Mouse (Mus musculus): ENCODE data around the gene C1ql3.

C1ql3 gene

GRCm38 (mm10) chr2:13011472-13011871 lies at the start of gene C1ql3:
Gene C1ql3, minus strand, starts transcription at chr2:13011806.
- no peak for DNase-seq

- no peak for DNase-seq
Measured at GRCm38 (mm10) chr2:13060426-13061170, 49.0 kb upstream of the C1ql3 start.

DNA sequence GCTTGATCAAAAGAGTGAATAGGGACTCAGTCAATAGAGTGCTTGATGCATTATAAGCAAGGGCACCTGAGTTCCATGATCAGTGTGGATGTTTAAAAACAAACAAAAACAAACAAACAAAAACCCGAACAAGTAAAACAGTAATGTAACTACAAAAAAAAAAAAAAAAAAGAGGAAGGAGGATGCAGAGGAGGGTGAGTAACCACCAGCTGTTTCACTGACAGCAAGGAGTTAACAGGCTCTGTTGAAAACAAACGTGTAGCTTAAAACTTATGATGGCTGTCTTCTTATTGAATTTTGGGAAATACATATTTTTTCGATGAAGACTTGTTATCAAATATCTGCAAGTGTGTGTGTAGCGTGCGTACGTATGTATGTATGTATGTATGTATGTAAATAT lies 37.0 kb upstream of the C1ql3 start:
- no peak for DNase-seq

DNA sequence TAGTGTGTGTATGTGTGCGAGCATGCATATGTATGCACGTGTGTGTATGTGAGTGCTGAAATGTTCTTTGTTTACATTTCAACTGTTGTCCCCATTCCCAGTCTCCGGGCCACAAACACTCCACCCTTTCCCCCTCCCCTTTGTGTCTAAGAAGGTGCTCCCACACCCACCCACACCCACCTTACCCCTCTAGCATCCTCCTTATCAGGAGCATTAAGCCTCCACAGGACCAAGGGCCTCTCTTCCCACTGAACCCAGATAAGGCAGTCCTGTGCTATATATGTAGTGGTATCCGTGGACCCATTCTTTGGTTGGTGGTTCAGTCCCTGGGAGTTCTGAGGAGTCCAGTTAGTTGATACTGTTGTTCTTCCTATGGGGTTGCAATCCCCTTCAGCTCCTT lies 32.9 kb upstream of the C1ql3 start:
- no peak for DNase-seq

- DNase-seq: no peak
Measured at GRCm38 (mm10) chr2:13039785-13040184, 28.2 kb upstream of the C1ql3 start.

- DNase-seq: no peak
Measured at GRCm38 (mm10) chr2:13038772-13039171, 27.2 kb upstream of the C1ql3 start.

DNA sequence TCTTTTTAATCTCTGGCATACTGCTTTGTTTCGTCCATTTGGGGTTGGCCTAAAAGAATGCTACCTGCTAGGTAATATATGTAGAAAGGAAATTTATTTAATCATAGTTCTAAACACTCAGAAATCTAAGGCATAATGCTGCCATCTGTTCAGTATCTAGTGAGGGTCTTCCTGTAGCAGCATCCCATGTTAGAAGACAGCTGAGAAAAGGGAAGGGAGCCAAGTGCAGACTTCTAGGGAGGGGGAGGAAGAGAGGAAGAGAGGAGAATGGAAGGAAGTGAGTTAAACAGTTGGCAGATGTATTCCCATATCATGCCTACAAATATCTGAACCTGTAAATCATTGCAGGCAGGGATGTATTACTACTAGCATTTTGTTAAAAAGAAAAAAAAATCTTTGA lies 7.3 kb upstream of the C1ql3 start:
- DNase-seq: no peak

DNA sequence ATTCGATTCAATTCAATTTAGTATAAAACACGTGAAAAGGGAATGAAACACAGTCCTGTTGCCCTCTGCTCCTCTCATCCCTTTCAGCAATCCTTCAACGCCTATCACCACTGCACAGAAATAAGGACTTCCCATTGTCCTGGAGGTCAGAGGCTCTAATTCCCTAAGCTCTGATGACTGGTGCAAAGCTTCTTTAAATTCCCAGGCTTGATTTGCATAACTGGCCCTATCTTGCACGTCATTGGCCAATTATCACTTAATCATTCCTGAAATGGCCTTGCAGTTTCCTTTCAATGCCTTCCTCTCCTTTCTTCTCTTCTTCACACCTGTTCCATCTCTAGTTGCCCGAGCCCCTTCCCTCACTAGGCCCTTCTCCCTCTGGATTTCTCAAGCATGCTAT lies 6.8 kb upstream of the C1ql3 start:
- DNase-seq: no peak

DNA sequence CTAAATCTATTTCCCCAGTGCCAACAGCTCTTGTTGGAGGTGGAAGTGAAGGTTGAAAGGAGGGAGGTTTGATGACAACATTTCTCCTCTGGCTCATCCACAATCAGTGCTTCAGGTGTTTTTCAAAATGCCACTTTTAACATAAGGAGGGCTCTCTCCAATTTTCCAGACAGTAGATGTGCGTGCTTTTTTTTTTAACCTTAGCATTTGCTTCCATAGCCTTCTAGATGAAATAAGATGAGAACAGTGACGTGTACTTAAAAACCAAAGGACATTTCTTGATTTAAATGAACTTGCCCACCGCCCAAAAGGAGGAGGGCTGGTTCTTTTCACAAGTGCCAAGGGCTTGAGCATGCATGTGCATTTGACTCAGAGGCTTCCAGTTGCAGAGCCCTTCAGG lies 367 bp upstream of the C1ql3 start:
- no peak for DNase-seq

DNA sequence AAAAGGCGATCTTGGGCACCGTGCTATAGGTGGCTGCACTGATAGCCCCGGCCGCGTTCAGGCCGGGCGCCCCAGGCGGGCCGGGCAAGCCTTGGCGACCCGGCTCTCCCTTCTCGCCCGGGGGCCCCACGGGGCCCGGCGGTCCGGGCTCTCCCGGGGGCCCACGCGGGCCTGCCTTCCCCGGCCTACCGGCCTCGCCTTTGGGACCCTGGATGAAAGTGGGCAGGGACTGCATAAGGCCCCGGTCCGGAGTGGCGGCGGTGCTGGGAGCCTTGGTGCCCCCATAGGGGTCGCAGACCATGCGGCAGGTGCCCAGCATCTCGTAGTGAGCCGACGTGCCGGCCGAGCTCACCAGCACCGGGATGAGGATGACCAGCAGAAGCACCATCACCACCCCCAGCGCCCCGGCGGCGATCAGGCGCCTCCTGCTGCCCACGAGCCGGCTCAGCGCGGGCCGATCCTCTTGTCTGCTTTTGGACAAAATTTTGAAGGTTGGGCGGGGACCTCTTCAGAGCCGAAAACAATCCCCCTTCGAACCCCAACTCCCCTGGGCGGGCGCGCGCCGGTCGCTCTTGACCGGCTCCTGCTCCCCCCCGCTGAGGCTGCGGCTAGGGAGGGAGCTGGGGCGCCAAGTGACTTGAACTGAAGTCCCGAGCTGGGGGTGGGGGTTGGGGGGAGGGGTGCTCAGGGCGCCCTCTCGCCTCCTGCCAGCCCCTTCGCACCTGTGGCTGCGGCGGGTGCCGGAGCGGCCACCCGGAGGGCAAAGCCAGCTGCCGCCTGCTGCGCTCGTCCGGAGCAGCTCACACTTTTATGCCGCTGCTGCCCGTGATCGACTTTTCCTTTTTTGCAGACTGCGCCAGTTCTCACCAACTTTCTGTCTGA lies 905 bp downstream of the C1ql3 start:
- peak; percentile 17 for DNase-seq

DNA sequence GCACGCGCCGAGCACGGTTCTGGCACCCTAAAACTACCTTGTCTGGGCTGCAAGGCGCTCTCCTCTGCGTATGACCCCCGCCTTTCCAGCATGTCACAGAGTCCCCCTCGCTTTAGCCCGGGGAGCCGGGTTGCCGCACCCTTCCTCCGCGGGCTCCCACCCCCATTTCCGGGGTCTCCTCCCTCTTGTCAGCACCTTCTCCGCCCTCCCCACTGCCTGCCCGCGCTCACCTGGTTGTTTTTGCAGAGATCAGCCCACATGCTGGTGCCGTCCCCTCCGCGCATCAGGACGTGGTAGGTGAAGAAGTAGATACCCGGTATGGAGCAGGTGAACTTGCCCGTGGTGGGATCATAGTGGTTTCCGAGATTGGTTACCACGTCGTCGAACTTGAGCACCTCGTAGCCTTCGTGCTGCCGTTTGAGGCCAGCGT lies 1.6 kb downstream of the C1ql3 start:
- no peak for DNase-seq

DNA sequence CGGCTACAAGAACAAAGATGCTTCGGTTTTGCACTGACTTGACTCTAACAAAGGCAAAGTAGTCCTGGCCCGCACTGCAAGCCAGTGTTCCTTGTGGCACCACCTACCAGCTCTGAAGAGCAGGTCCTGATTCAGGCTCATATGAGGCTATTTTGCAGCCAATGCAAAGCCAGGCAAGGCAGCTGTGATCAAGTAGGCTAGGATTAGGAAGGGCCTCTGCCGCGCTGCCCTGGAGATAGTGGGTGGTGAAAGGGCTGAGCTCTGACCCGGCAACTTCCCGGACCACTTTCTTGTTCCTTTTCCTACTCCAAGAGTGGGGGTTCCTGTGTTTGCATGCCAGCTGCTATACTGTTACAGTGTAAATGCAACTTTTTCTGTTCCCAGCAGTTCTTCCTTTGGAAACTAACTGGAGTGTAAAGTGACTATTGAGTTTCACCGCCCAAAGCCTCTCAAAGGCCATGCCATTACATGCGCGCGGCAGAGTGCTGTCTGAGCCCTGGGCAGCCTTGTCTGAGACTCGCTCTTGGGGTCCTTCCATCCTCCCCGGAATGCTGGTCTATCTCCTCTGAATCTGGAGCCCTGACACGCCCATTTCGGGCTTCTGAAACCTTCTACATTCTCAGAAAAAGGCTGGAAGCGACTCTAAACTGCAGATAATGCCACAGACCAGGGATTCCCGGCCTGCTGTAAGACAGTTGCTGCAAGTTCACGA lies 2.2 kb downstream of the C1ql3 start:
- no peak for DNase-seq

GRCm38 (mm10) chr2:13008433-13008832 lies 3.2 kb downstream of the C1ql3 start:
- DNase-seq: no peak

DNA sequence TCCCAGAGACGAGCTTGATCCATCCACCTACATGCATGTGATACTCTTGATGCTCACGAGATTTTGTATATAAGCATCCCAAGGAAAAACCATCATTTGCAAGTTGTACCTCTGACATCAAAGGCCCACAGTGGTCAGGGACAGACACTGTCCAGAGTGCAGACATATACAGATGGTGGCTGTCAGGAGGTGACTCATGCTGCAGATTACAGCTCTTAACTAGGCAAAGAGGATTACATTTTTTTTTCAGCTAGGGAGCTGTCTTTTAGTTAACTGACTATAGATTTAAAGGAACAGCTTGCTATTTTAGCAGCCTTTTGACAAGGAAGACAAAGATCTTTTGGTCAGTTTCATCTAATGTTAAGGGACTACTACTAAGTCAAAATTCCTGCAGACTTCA lies 11.6 kb downstream of the C1ql3 start:
- no peak for DNase-seq

GRCm38 (mm10) chr2:12984901-12985732 lies 26.5 kb downstream of the C1ql3 start:
- no peak for DNase-seq

- no peak for DNase-seq
Measured at GRCm38 (mm10) chr2:12978771-12979170, 32.8 kb downstream of the C1ql3 start.

DNA sequence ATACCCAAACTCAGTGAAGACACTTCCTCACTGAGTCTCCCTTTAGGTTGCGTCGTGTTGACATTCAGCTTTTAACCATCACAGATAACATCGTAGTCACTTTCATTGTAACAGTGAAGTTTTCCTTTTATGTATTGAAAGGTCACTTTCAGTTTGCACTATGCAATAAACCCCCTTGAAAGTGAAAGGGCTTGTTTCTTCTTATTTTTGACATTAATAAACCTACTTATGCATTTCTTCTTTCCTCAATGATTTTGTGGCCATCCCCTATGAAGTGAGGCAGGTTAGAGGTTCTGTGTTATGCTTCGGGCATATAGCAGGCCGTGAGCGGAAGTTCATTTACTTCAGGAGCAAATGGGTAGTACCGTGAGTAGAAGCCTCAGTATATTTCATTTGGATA lies 34.2 kb downstream of the C1ql3 start:
- no peak for DNase-seq

DNA sequence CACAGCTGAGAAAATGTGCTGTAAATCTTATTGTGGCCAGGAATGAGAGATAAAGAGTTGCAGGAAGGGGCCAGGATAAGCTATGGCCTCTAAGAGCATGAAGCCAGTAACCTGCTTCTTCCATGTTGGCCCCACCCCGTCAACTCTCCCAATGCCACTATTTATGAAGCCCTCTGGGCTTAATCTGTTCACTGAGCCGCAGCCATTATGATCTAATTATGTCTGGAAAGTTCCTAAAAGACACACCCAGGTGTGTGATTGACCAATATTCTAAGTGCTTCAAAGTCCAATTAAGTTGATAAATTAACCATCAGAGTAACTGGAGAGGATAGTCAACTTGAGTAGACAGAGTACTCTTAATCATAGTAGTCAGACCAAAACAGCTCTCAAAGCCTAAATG lies 37.9 kb downstream of the C1ql3 start:
- DNase-seq: no peak

DNA sequence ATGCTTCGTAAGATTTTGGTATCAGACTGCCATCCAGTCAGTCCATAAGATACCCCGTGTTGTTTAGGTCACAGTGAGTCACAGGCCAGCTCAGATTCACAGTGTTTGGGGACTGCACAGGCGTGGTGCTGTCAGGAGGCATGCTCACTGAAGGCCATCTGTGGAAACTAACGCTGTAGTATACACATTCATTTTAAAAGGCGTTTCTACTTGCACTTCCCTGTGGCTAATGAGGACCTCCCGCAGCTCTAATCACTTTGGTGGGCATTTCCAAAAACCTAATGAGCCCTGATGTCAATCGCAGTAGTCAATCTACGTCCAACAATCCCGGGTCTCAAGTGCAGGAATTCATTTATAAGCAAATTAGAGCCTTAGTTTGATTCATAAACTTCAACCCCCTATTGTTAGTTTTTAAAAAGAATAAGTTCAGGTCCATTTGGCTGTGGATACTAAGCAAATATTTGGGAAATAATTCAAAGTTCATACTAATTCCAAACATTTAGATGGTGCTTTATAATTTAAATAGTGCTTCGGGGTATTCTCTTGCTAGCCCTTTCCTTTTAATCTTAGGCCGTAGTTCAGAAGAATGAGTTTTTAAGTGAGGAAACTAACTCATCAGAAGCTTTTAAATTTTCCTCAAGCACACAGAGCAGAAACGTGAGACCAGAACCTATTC lies 41.4 kb downstream of the C1ql3 start:
- DNase-seq: no peak

DNA sequence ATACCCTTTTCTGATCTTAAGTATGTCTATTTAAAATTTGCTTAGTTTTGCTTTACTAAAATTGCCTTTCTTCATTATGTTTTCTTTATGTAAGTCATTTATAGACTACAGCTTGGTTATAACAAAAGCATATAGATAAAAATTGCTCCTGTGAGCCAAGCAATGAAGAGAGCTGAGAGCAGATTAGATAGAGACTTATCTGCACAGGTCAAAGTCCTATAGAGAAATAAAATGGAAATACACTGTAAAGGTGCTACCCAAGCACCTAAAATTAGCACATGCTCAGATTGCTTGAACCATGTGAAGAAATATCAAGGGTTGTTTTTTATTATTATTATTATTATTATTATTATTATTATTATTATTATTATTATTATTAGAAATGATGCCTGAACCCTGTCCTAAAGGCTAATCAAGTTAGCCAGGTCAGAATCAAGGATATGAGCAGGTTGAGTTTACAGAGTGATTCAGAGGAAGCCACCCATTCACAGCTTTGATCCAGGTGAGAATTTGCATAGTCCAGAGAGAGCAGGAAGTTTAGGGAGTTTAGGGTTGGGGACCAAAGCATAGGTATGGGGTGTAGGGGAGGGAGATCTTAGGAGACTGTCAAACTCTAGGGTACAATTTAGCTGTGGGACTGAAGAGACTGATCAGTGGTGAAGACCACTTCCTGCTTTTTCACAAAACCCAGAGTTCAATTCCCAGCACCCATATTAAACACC lies 54.7 kb downstream of the C1ql3 start:
- DNase-seq: no peak

All from kidney, adult 11 months (tissue).